8 mouse cellular contexts compared by ENCODE assay signal in the genomic region with DNA sequence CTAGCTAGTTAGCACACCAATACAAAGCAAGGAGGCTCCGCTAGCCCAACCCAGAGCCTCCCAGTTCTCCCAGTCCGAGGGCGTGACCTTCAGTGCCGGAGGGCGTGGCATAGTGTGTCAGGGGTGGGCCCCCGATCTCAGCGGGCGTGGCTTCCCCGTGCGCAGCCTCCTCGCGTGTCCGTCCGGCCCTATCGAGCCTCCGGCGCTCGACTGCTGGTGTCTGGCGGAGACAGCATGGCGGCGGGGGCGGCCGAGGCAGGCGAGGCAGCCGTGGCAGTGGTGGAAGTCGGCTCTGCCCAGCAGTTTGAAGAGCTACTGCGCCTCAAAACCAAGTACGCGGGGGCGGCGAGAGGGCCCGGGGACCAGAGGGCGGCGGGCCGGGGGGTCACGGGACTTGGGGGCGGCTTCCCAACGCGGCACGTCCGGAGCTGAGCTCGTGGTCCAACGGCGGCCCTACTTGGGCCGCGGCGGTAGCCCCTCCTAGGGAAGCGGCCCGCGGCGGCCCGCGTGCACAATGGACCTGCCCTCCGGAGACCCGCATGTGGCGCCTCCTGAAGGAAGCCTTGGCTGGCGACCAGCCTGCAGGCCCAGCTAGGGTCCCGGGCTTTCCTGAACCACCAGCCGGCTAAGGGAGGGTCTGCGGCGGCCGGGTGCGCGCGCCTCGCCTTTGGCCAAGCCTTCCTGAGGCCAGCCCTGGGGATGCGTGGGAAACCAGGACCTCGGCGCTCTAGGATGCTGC. TPM values are rescaled to one million over a fixed set of nuclear protein-coding genes. Genes with fewer than 3 reads are reported as not detected.
A peak's percentile ranks its signal among the peaks of the same experiment; 100 is the strongest.
DNase-seq lines count a peak whose midpoint lies in the region; ATAC-seq and TF ChIP-seq lines count a peak whose summit lies in the region.

A gene (plus strand): TSS at position 175 of the 739 bp plus-strand sequence.

- DNase-seq in CD8-positive naive resting alpha-beta T cell, adult 2 months (ENCODE audit: low read depth in 2 of 2, low spot score in 2 of 2) = peak; percentile 94 to 95
- peak; percentile 94 for DNase-seq in c-Kit-positive CD71-negative TER-119-negative erythroid progenitor cells, embryonic 14.5 days (ENCODE audit: low read depth)
- DNase-seq in forebrain, embryonic 10.5 days (ENCODE audit: extremely low spot score, low spot score) = peak; percentile 94
- peak; percentile 98 for DNase-seq in kidney, postnatal 25 days
- peak; percentile 86 to 92 (median 88) for DNase-seq in liver, embryonic 14.5 days (ENCODE audit: low read depth in 3 of 3, low spot score in 3 of 3)
- peak; percentile 94 for DNase-seq in neural tube, embryonic 11.5 days (ENCODE audit: low spot score)
- peak; percentile 96 for DNase-seq in stomach, postnatal 0 days (ENCODE audit: low spot score)

- TF ChIP-seq CTCF in liver, embryonic 14.5 days (IDR thresholded peaks at IDR 0.05; ENCODE audit: low read depth) = no peak
- TF ChIP-seq CTCF in stomach, postnatal 0 days (IDR thresholded peaks at IDR 0.05; ENCODE audit: low read depth) = peak; percentile 5; the same call in 1 of the 2 replicates

- TF ChIP-seq EP300 in liver, embryonic 14.5 days (IDR thresholded peaks at IDR 0.05; ENCODE audit: low read depth) = no peak
- TF ChIP-seq EP300 in stomach, postnatal 0 days (optimal IDR thresholded peaks at IDR 0.05) = no peak

- WGBS in forebrain, embryonic 10.5 days = under 1% methylated on average over 69 of the region's 69 CpGs
- under 1% methylated on average over 69 of the region's 69 CpGs for WGBS in heart, embryonic 15.5 days
- under 1% methylated on average over 63 of the region's 69 CpGs for WGBS in liver, embryonic 14.5 days (ENCODE audit: insufficient replicate concordance)
- under 1% methylated on average over 56 of the region's 69 CpGs for WGBS in neural tube, embryonic 11.5 days
- under 1% methylated on average over 60 of the region's 69 CpGs for WGBS in stomach, postnatal 0 days

- peak within 1 kb of the TSS; percentile 98 for H3K4me3 ChIP-seq in forebrain, embryonic 10.5 days
- peak within 1 kb of the TSS; percentile 98 for H3K4me3 ChIP-seq in heart, embryonic 15.5 days
- peak within 1 kb of the TSS; percentile 64 to 86 for H3K4me3 ChIP-seq in liver, embryonic 14.5 days (ENCODE audit: insufficient read depth in 1 of 2, low read depth in 2 of 2, low read length in 2 of 2)
- H3K4me3 ChIP-seq in neural tube, embryonic 11.5 days (ENCODE audit: low read depth, low read length) = peak within 1 kb of the TSS; percentile 97
- peak within 1 kb of the TSS; percentile 93 for H3K4me3 ChIP-seq in stomach, postnatal 0 days (ENCODE audit: low read depth, low read length)

- H3K9me3 ChIP-seq in forebrain, embryonic 10.5 days = no peaks in the 10 kb centered on the region
- H3K9me3 ChIP-seq in heart, embryonic 15.5 days (replicated peaks) = no peaks in the 10 kb centered on the region
- no peaks in the 10 kb centered on the region for H3K9me3 ChIP-seq in liver, embryonic 14.5 days (ENCODE audit: control insufficient read depth, low read length)
- H3K9me3 ChIP-seq in neural tube, embryonic 11.5 days (ENCODE audit: control insufficient read depth, low read length) = no peaks in the 10 kb centered on the region
- no peaks in the 10 kb centered on the region for H3K9me3 ChIP-seq in stomach, postnatal 0 days (ENCODE audit: control insufficient read depth, low read length)

- peak within 1 kb of the TSS; percentile 92 for H3K9ac ChIP-seq in heart, embryonic 15.5 days
- peak within 1 kb of the TSS; percentile 68 for H3K9ac ChIP-seq in liver, embryonic 14.5 days (replicated peaks)
- H3K9ac ChIP-seq in neural tube, embryonic 11.5 days (ENCODE audit: low read length) = peak within 1 kb of the TSS; percentile 95
- H3K9ac ChIP-seq in stomach, postnatal 0 days (ENCODE audit: low read length) = peak within 1 kb of the TSS; percentile 88

- peak within 1 kb of the TSS; percentile 97 for H3K27ac ChIP-seq in forebrain, embryonic 10.5 days
- H3K27ac ChIP-seq in heart, embryonic 15.5 days = peak within 1 kb of the TSS; percentile 87
- H3K27ac ChIP-seq in liver, embryonic 14.5 days = no peak within 1 kb of the TSS
- H3K27ac ChIP-seq in neural tube, embryonic 11.5 days (ENCODE audit: low read depth, low read length) = peak within 1 kb of the TSS; percentile 83
- H3K27ac ChIP-seq in stomach, postnatal 0 days (replicated peaks) = peak within 1 kb of the TSS; percentile 93

- ATAC-seq in heart, embryonic 15.5 days (replicated peaks; ENCODE audit: insufficient number of reproducible peaks, insufficient read depth, low FRiP score, low read depth) = peak; percentile 97
- peak; percentile 98 for ATAC-seq in liver, embryonic 14.5 days (ENCODE audit: insufficient read depth)
- ATAC-seq in neural tube, embryonic 11.5 days (ENCODE audit: insufficient read depth, low FRiP score, low TSS enrichment) = peak; percentile 95
- ATAC-seq in stomach, postnatal 0 days (ENCODE audit: low FRiP score, low TSS enrichment) = peak; percentile 98

- 0 out of 2 replicates have a peak, but pooled peaks cover 5% of the 10 kb centered on the region for H3K27me3 ChIP-seq in forebrain, embryonic 10.5 days (ENCODE audit: poor library complexity, severe bottlenecking)
- no peaks in the 10 kb centered on the region for H3K27me3 ChIP-seq in heart, embryonic 15.5 days
- H3K27me3 ChIP-seq in liver, embryonic 14.5 days (ENCODE audit: control insufficient read depth, insufficient read depth, low read length) = no peaks in the 10 kb centered on the region
- H3K27me3 ChIP-seq in neural tube, embryonic 11.5 days (ENCODE audit: control insufficient read depth, insufficient read depth, low read length) = no peaks in the 10 kb centered on the region
- H3K27me3 ChIP-seq in stomach, postnatal 0 days (ENCODE audit: control insufficient read depth, insufficient read depth, low read length) = no peaks in the 10 kb centered on the region

- peaks cover 26% of the 10 kb centered on the region for H3K4me1 ChIP-seq in forebrain, embryonic 10.5 days
- H3K4me1 ChIP-seq in heart, embryonic 15.5 days (replicated peaks) = peaks cover 24% of the 10 kb centered on the region
- peaks cover 8 to 11% of the 10 kb centered on the region in 2 experiments for H3K4me1 ChIP-seq in liver, embryonic 14.5 days (replicated peaks; ENCODE audit: control insufficient read depth in 2 of 2, insufficient read depth in 2 of 2, low read length in 1 of 2)
- H3K4me1 ChIP-seq in neural tube, embryonic 11.5 days (ENCODE audit: control insufficient read depth, insufficient read depth, low read length) = peaks cover 6% of the 10 kb centered on the region; the same call in 1 of the 2 replicates
- peaks cover 2% of the 10 kb centered on the region; the same call in 1 of the 2 replicates for H3K4me1 ChIP-seq in stomach, postnatal 0 days (replicated peaks; ENCODE audit: control insufficient read depth, insufficient read depth)

- peak within 1 kb of the TSS; percentile 74 for H3K4me2 ChIP-seq in heart, embryonic 15.5 days
- peak within 1 kb of the TSS; percentile 82 for H3K4me2 ChIP-seq in liver, embryonic 14.5 days (ENCODE audit: low read depth)
- H3K4me2 ChIP-seq in neural tube, embryonic 11.5 days (ENCODE audit: low read depth) = peak within 1 kb of the TSS; percentile 63
- H3K4me2 ChIP-seq in stomach, postnatal 0 days (replicated peaks; ENCODE audit: low read depth) = peak within 1 kb of the TSS; percentile 84

- peaks cover 16% of the 10 kb centered on the region for H3K36me3 ChIP-seq in forebrain, embryonic 10.5 days (replicated peaks)
- H3K36me3 ChIP-seq in heart, embryonic 15.5 days = no peaks in the 10 kb centered on the region
- no peaks in the 10 kb centered on the region for H3K36me3 ChIP-seq in liver, embryonic 14.5 days (replicated peaks; ENCODE audit: control insufficient read depth, insufficient read depth, low read depth)
- H3K36me3 ChIP-seq in neural tube, embryonic 11.5 days (ENCODE audit: control insufficient read depth, insufficient read depth, low read length) = no peaks in the 10 kb centered on the region
- no peaks in the 10 kb centered on the region for H3K36me3 ChIP-seq in stomach, postnatal 0 days (ENCODE audit: control insufficient read depth, insufficient read depth, low read length)

RNA-seq across cellular contexts. Expression of the gene that starts here (rescaled TPM):
- polyA plus RNA-seq in forebrain, embryonic 10.5 days (2016; fragmentation: Nextera tagmentation; extraction: Ambion mirVana) = 301 and 302 TPM in 2 replicates
- polyA plus RNA-seq in heart, embryonic 15.5 days (2015; fragmentation: Nextera tagmentation; extraction: Ambion mirVana) = 168 and 170 TPM in 2 replicates
- 23.8 and 41.8 TPM in 2 replicates for polyA plus RNA-seq in liver, embryonic 14.5 days (2012; rRNA removed)
- 110 and 113 TPM in 2 replicates for polyA plus RNA-seq in liver, embryonic 14.5 days (2014; fragmentation: Nextera tagmentation; extraction: Ambion mirVana)
- 345 and 354 TPM in 2 replicates for polyA plus RNA-seq in neural tube, embryonic 11.5 days (2014; fragmentation: Nextera tagmentation; extraction: Ambion mirVana)
- 142 and 149 TPM in 2 replicates for polyA plus RNA-seq in stomach, postnatal 0 days (2015; fragmentation: Nextera tagmentation; extraction: Ambion mirVana)
